Mouse (Mus musculus) cortical plate, adult 2 months (tissue): ENCODE results near the gene Olfr38. TPM values are rescaled to one million over a fixed set of nuclear protein-coding genes. Genes with fewer than 3 reads are reported as not detected.

Experiments
- H3K27ac ChIP-seq: fragments of 200-500 bp; 2 replicates; pipeline ENCODE4 v1.5.1; 2012; ENCODE audit warnings: low read length, control low read depth, inconsistent platforms; ENCODE audit not compliant: insufficient read depth
- H3K4me1 ChIP-seq: fragments of 200-500 bp; 2 replicates; pipeline ENCODE4 v1.6.1; 2011; ENCODE audit warnings: low read length; ENCODE audit not compliant: control insufficient read depth, insufficient read depth
- H3K4me3 ChIP-seq: fragments of 200-500 bp; 2 replicates; pipeline ENCODE4 v1.5.1; 2011; ENCODE audit warnings: mild to moderate bottlenecking, low read length, control low read depth; ENCODE audit not compliant: insufficient read depth
- CTCF ChIP-seq: fragments of 200-500 bp; IDR thresholded peaks from 2 replicates; pipeline ENCODE4 v1.5.1; 2011; ENCODE audit warnings: mild to moderate bottlenecking, control low read depth, low read length; ENCODE audit not compliant: insufficient read depth; ENCODE audit errors: extremely low read depth
- POLR2A ChIP-seq: fragments of 200-500 bp; IDR thresholded peaks from 2 replicates; pipeline ENCODE4 v1.6.1; 2011; ENCODE audit warnings: mild to moderate bottlenecking, low read length, control low read depth; ENCODE audit not compliant: insufficient read depth; ENCODE audit errors: extremely low read depth
- polyA plus RNA-seq: library from polyadenylated mRNA; depleted of rRNA; stranded (reverse); fragments of >200 nt; gene quantifications from 2 replicates; pipeline ENCODE4 v1.2.3, GENCODE M21; 2012; rRNA removed

Olfr38 gene
- polyA plus RNA-seq, 1 experiment: not detected

- no peaks in the 10 kb centered on the region for H3K4me1 ChIP-seq
- no peak for TF ChIP-seq POLR2A
- no peak for TF ChIP-seq CTCF
- no peak overlapping the region for H3K27ac ChIP-seq
Observed at GRCm38 (mm10) chr6:42790949-42791556, 34.8 kb downstream of the Olfr38 start.

GRCm38 (mm10) chr6:42794982-42795381 is 38.8 kb downstream of the Olfr38 start:
- Histone ChIP-seq H3K27ac (no peak overlapping the region), H3K4me3 (no peak overlapping the region), H3K4me1 (no peaks in the 10 kb centered on the region)
- TF ChIP-seq CTCF: no peak
- TF ChIP-seq POLR2A: no peak

More at GRCm38 (mm10) chr6:42790949-42791556, 34.8 kb downstream of the Olfr38 start:
- H3K4me3 ChIP-seq: no peak overlapping the region

GRCm38 (mm10) chr6:42811639-42812038 is 55.4 kb downstream of the Olfr38 start, which contains the start of gene Olfr450:
Gene Olfr450 (plus strand): TSS chr6:42811939.
- H3K4me1 ChIP-seq: no peaks in the 10 kb centered on the region
- TF ChIP-seq POLR2A: no peak
- TF ChIP-seq CTCF: no peak
- no peak within 1 kb of the TSS for H3K4me3 ChIP-seq
- no peak within 1 kb of the TSS for H3K27ac ChIP-seq

Other genes starting within 250 kb of the Olfr38 start
- not detected in 2 replicates for gene Olfr455, start 208.8 kb upstream of the Olfr38 start, polyA plus RNA-seq
- not detected in 2 replicates for gene Tcaf3, start 158.7 kb upstream of the Olfr38 start, polyA plus RNA-seq
- gene Tcaf2, start 111.2 kb upstream of the Olfr38 start, polyA plus RNA-seq: 0.21 and 0.26 TPM in 2 replicates
- 97.4 and 104 TPM in 2 replicates for gene Tcaf1, start 46.3 kb upstream of the Olfr38 start, polyA plus RNA-seq
- gene Olfr453, start 17.0 kb upstream of the Olfr38 start, polyA plus RNA-seq: not detected in 2 replicates
- gene Olfr452, start 28.7 kb downstream of the Olfr38 start, polyA plus RNA-seq: not detected in 2 replicates
- not detected in 2 replicates for gene Olfr450, start 55.5 kb downstream of the Olfr38 start, polyA plus RNA-seq
- not detected in 2 replicates for gene Olfr449, start 78.0 kb downstream of the Olfr38 start, polyA plus RNA-seq
- gene Olfr448, start 134.0 kb downstream of the Olfr38 start, polyA plus RNA-seq: not detected in 2 replicates
- not detected in 2 replicates for gene Olfr447, start 152.5 kb downstream of the Olfr38 start, polyA plus RNA-seq
- not detected in 2 replicates for gene Olfr446, start 165.0 kb downstream of the Olfr38 start, polyA plus RNA-seq
- gene Olfr444, start 192.7 kb downstream of the Olfr38 start, polyA plus RNA-seq: not detected in 2 replicates